Mouse (Mus musculus): Measurements from ENCODE around the gene Cdh4. TPM values are rescaled to one million over a fixed set of nuclear protein-coding genes. Genes with fewer than 3 reads are reported as not detected.

Gene Cdh4
- polyA plus RNA-seq, 1 experiment: 3.2 TPM

DNA sequence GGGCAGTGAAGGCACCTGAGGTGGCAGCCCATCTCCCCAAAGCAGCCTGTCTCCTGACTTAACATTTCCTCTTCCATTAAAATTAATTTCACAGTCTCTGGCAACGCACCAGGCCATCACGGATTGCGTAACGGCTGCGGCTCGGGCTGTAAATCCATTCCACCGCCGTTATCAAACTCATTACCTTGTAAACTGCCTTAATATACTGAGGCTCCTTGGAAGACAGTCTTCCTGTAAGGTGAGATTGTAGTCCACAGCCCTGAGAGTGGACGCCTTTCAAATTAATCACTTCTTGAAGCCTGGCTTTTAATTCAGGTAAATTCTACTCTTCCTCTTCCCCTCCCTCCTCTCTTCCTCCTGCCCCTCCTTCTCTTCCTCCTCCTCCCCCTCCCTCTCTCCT is 74.3 kb downstream of the Cdh4 start:
- H3K4me3 ChIP-seq (ENCODE audit: insufficient read depth, low read length): no peak overlapping the region
- TF ChIP-seq CTCF (IDR thresholded peaks at IDR 0.05; ENCODE audit: borderline replicate concordance, insufficient read depth, low read length) (no peak), POLR2A (IDR thresholded peaks at IDR 0.05; ENCODE audit: low read depth, low read length) (no peak)
- 0 out of 2 replicates have a peak, but pooled peaks cover 2% of the 10 kb centered on the region for H3K4me1 ChIP-seq (ENCODE audit: control insufficient read depth, insufficient read depth, low read length)
- no peak overlapping the region for H3K27ac ChIP-seq (ENCODE audit: insufficient read depth, low read length)

DNA sequence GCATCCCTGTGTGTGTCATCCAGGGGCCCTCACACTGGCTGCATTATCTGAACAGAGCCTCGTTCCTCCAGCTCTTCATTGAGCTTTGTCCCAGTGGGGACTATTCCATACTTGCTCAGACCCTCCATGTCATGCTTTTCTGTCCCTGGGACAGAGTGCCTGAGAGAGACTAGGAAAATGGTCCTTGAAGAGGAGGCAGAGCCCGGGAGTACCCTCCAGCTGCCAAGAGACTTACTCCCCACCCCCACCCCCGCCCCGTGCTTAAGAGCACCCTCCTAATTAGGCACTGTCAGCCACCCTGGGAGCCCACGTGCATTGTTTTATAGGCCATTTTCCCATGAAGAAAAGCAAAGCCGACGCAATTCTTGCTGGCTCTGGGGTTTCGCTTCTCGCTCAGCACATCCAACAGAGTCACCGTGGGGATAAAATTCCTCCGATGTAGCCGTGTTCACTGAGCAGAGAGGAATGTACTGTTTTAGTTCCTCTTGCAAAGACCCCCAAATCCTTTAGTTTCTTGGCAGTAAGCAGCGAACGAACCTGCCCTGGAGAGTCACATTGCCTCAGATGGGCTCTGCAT is 76.3 kb downstream of the Cdh4 start:
- no peak overlapping the region for H3K27ac ChIP-seq (ENCODE audit: insufficient read depth, low read length)
- H3K4me1 ChIP-seq (ENCODE audit: control insufficient read depth, insufficient read depth, low read length): 0 out of 2 replicates have a peak, but pooled peaks cover 2% of the 10 kb centered on the region
- no peak for TF ChIP-seq POLR2A (IDR thresholded peaks at IDR 0.05; ENCODE audit: low read depth, low read length)
- no peak for TF ChIP-seq CTCF (IDR thresholded peaks at IDR 0.05; ENCODE audit: borderline replicate concordance, insufficient read depth, low read length)
- H3K4me3 ChIP-seq (ENCODE audit: insufficient read depth, low read length): no peak overlapping the region

GRCm38 (mm10) chr2:179519161-179519560 is 76.9 kb downstream of the Cdh4 start:
- TF ChIP-seq CTCF (IDR thresholded peaks at IDR 0.05; ENCODE audit: borderline replicate concordance, insufficient read depth, low read length): no peak
- Histone ChIP-seq H3K27ac (ENCODE audit: insufficient read depth, low read length) (no peak overlapping the region), H3K4me1 (ENCODE audit: control insufficient read depth, insufficient read depth, low read length) (0 out of 2 replicates have a peak, but pooled peaks cover 2% of the 10 kb centered on the region), H3K4me3 (ENCODE audit: insufficient read depth, low read length) (no peak overlapping the region)

DNA sequence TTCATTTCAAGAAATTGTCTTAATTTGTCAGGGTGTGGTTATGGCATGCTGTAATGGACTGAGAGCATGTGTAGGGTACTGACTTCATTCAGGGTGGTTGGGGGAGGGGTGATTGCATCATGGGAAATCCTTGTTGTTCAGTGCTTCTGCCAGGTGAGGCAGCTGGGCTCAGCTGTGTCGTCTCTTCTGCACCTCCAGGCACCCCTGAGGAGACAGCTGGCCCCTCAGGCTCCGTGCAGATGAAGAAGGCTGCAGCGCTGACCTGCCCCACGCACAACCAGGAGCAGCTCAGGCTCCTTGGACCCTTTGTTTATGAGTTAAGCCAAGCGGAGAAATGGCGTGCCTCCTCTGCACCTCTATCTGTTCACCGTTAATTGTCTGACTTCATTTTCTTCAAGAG is 77.7 kb downstream of the Cdh4 start:
- TF ChIP-seq POLR2A (IDR thresholded peaks at IDR 0.05; ENCODE audit: low read depth, low read length): no peak
- no peak for TF ChIP-seq CTCF (IDR thresholded peaks at IDR 0.05; ENCODE audit: borderline replicate concordance, insufficient read depth, low read length)
- H3K4me1 ChIP-seq (ENCODE audit: control insufficient read depth, insufficient read depth, low read length): no peaks in the 10 kb centered on the region
- no peak overlapping the region for H3K27ac ChIP-seq (ENCODE audit: insufficient read depth, low read length)
- no peak overlapping the region for H3K4me3 ChIP-seq (ENCODE audit: insufficient read depth, low read length)

- no peak overlapping the region for H3K4me3 ChIP-seq (ENCODE audit: insufficient read depth, low read length)
- H3K4me1 ChIP-seq (ENCODE audit: control insufficient read depth, insufficient read depth, low read length): no peaks in the 10 kb centered on the region
- TF ChIP-seq POLR2A (IDR thresholded peaks at IDR 0.05; ENCODE audit: low read depth, low read length) (no peak), CTCF (IDR thresholded peaks at IDR 0.05; ENCODE audit: borderline replicate concordance, insufficient read depth, low read length) (no peak)
- H3K27ac ChIP-seq (ENCODE audit: insufficient read depth, low read length): no peak overlapping the region
Observed at GRCm38 (mm10) chr2:179520941-179521340, 78.7 kb downstream of the Cdh4 start.

DNA sequence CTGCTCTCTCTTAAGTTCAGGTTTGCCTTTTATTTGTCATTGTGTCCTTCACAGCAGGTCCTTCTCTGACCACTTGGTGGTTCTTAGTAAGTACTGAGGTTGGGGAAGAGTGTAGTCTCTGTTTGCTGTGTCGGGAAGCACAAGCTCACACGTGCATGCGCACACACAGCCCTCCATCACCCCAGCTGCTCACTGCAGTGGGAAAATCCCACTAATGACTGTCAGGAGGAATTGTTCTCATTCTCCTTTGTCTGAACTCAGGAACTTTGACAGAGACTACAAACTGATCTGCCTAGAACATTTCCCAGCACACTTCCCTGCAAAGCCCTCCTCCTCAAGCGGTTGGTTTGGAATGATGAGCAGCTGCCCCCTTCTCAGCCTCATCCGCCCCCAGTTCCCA is 79.2 kb downstream of the Cdh4 start:
- H3K27ac ChIP-seq (ENCODE audit: insufficient read depth, low read length): no peak overlapping the region
- H3K4me1 ChIP-seq (ENCODE audit: control insufficient read depth, insufficient read depth, low read length): no peaks in the 10 kb centered on the region

DNA sequence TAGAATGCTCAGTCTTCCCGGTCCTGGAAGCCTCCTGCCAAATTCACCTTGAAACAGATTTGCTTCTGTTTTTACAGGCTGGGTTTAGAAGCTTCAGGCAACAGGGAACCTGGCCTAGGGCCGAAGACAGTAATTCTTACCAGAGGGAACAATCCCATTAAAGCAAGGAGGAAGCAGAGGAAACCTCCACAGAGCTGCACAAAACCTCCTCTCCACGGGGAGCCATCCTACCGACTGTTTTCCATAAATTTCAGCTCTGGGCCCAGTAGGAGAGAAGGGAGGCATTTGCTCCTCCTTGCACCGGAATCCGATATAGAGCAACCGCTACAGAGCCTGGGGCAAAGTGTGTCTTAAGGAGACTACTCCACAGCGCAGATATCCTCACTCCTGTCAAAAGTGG is 79.9 kb downstream of the Cdh4 start:
- TF ChIP-seq POLR2A (IDR thresholded peaks at IDR 0.05; ENCODE audit: low read depth, low read length) (no peak), CTCF (IDR thresholded peaks at IDR 0.05; ENCODE audit: borderline replicate concordance, insufficient read depth, low read length) (no peak)
- no peak overlapping the region for H3K27ac ChIP-seq (ENCODE audit: insufficient read depth, low read length)
- no peak overlapping the region for H3K4me3 ChIP-seq (ENCODE audit: insufficient read depth, low read length)
- H3K4me1 ChIP-seq (ENCODE audit: control insufficient read depth, insufficient read depth, low read length): no peaks in the 10 kb centered on the region

More for the DNA sequence above, 79.2 kb downstream of the Cdh4 start:
- TF ChIP-seq POLR2A (IDR thresholded peaks at IDR 0.05; ENCODE audit: low read depth, low read length): no peak
- TF ChIP-seq CTCF (IDR thresholded peaks at IDR 0.05; ENCODE audit: borderline replicate concordance, insufficient read depth, low read length): no peak
- no peak overlapping the region for H3K4me3 ChIP-seq (ENCODE audit: insufficient read depth, low read length)

GRCm38 (mm10) chr2:179526976-179527375 is 84.7 kb downstream of the Cdh4 start:
- H3K4me3 ChIP-seq (ENCODE audit: insufficient read depth, low read length): no peak overlapping the region

GRCm38 (mm10) chr2:179530436-179531040 is 88.3 kb downstream of the Cdh4 start:
- TF ChIP-seq CTCF (IDR thresholded peaks at IDR 0.05; ENCODE audit: borderline replicate concordance, insufficient read depth, low read length) (no peak), POLR2A (IDR thresholded peaks at IDR 0.05; ENCODE audit: low read depth, low read length) (no peak)
- no peaks in the 10 kb centered on the region for H3K4me1 ChIP-seq (ENCODE audit: control insufficient read depth, insufficient read depth, low read length)
- H3K27ac ChIP-seq (ENCODE audit: insufficient read depth, low read length): no peak overlapping the region
- H3K4me3 ChIP-seq (ENCODE audit: insufficient read depth, low read length): no peak overlapping the region

More at GRCm38 (mm10) chr2:179526976-179527375, 84.7 kb downstream of the Cdh4 start:
- TF ChIP-seq CTCF (IDR thresholded peaks at IDR 0.05; ENCODE audit: borderline replicate concordance, insufficient read depth, low read length) (no peak), POLR2A (IDR thresholded peaks at IDR 0.05; ENCODE audit: low read depth, low read length) (no peak)
- Histone ChIP-seq H3K4me1 (ENCODE audit: control insufficient read depth, insufficient read depth, low read length) (no peaks in the 10 kb centered on the region), H3K27ac (ENCODE audit: insufficient read depth, low read length) (no peak overlapping the region)

DNA sequence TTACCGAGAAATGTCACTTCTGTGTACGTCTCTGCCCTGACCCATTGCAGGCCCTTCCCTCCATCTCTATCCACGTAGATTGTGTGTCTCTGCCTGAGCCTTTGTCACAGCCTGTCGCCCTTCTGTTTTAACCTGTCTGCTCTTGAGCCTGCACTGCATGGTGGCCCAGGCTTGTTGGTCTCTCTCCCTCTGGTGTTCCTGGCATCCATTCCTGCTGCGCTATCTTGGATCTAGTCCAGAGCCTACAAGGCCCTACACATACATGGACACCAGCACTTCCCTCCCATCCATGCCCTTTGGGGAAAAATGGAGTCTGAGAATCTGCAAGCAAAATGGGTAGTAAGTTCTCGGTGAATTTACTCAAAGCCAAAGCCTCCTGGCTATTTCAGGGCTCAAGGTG is 91.0 kb downstream of the Cdh4 start:
- TF ChIP-seq CTCF (IDR thresholded peaks at IDR 0.05; ENCODE audit: borderline replicate concordance, insufficient read depth, low read length) (no peak), POLR2A (IDR thresholded peaks at IDR 0.05; ENCODE audit: low read depth, low read length) (no peak)

More for the DNA sequence above, 91.0 kb downstream of the Cdh4 start:
- Histone ChIP-seq H3K4me1 (ENCODE audit: control insufficient read depth, insufficient read depth, low read length) (no peaks in the 10 kb centered on the region), H3K27ac (ENCODE audit: insufficient read depth, low read length) (no peak overlapping the region), H3K4me3 (ENCODE audit: insufficient read depth, low read length) (no peak overlapping the region)

Measured in embryonic fibroblast, embryonic 13.5 days (primary cell).